Mouse (Mus musculus) cerebral cortex, adult 2 months (tissue): Measurements from ENCODE around the gene BC080695.

ENCODE experiments used
- WGBS: fragments of 180-500 bp; shearing (Covaris S2); methylation state at CpG from one replicate; pipeline ENCODE4 v1.1.7; 2018; 5-methylcytosine and 5-hydroxymethylcytosine counted together

The BC080695 gene

DNA sequence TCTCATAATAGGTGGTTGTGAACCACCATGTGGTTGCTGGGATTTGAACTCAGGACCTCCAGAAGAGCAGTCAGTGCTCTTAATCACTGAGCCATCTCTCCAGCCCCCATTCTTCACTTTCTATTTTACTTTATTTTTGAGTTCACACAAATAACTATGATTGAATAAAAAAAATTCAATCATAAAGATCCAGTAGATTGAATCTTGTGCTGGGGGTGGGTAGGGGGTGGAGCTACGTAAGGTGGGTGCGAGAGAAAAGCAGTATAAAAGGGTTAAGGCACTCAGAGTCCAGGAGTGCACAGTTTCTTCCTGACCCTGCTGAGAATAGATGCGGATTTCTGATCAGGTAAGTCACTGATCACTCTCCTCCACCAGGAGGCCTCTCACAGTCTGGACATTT is at the start of gene BC080695, which contains the start of gene Gm13057:
Gene BC080695, plus strand, starts transcription at position 301 of the 400 bp plus-strand sequence.
Gene Gm13057, plus strand, starts transcription at position 310 of the 400 bp plus-strand sequence.
- no CpG with 5 or more reads among the region's 3 CpGs for WGBS

- 81% methylated on average over 3 of the region's 3 CpGs for WGBS
Observed at GRCm38 (mm10) chr4:143511043-143511442, 40.5 kb upstream of the BC080695 start, which contains the start of gene Gm13043. Gene Gm13043, plus strand, starts transcription at chr4:143511343.

DNA sequence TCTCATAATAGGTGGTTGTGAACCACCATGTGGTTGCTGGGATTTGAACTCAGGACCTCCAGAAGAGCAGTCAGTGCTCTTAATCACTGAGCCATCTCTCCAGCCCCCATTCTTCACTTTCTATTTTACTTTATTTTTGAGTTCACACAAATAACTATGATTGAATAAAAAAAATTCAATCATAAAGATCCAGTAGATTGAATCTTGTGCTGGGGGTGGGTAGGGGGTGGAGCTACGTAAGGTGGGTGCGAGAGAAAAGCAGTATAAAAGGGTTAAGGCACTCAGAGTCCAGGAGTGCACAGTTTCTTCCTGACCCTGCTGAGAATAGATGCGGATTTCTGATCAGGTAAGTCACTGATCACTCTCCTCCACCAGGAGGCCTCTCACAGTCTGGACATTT is 15.8 kb upstream of the BC080695 start, which contains the start of gene Gm13040:
Gene Gm13040, plus strand, starts transcription at position 301 of the 400 bp plus-strand sequence.
- no CpG with 5 or more reads among the region's 3 CpGs for WGBS

- 85% methylated on average over 9 of the region's 9 CpGs for WGBS
Observed at GRCm38 (mm10) chr4:143611927-143612326, 60.4 kb downstream of the BC080695 start.

GRCm38 (mm10) chr4:143614703-143615102 is 63.2 kb downstream of the BC080695 start, which contains the start of gene Gm13083:
Gene Gm13083, plus strand, starts transcription at chr4:143615003.

GRCm38 (mm10) chr4:143618101-143618500 is 66.6 kb downstream of the BC080695 start:
- 75% methylated on average over 4 of the region's 4 CpGs for WGBS
